Mouse (Mus musculus) intestine, postnatal 0 days (tissue): ENCODE data around the gene Pdgfa. TPM values are rescaled to one million over a fixed set of nuclear protein-coding genes. Genes with fewer than 3 reads are reported as not detected.

Source experiments
- ATAC-seq: fragments of 200-750 bp; cut with Nextera tagmentation; 2 replicates; pipeline ENCODE4 v1.8.0; 2017; ENCODE audit warnings: mild to moderate bottlenecking, moderate TSS enrichment, moderate library complexity
- H3K27ac ChIP-seq: fragments of 300-500 bp; sonication (generic); 2 replicates; pipeline ENCODE4 v1.5.1; 2014; ENCODE audit warnings: mild to moderate bottlenecking, low read depth, low read length, moderate library complexity
- H3K27me3 ChIP-seq: fragments of 300-500 bp; sonication (generic); replicated peaks from 2 replicates; pipeline ENCODE4 v1.6.1; 2014; ENCODE audit warnings: low read length, mixed read lengths; ENCODE audit not compliant: control insufficient read depth, insufficient read depth
- H3K36me3 ChIP-seq: fragments of 300-500 bp; sonication (generic); 2 replicates; pipeline ENCODE4 v1.6.1; 2014; ENCODE audit warnings: mild to moderate bottlenecking, moderate library complexity; ENCODE audit not compliant: control insufficient read depth, insufficient read depth
- H3K4me1 ChIP-seq: fragments of 300-500 bp; sonication (generic); replicated peaks from 2 replicates; pipeline ENCODE4 v1.6.1; 2014; ENCODE audit warnings: antibody characterized with exemption, low read length, mixed read lengths; ENCODE audit not compliant: control insufficient read depth, insufficient read depth
- H3K4me2 ChIP-seq: fragments of 300-500 bp; sonication (generic); replicated peaks from 2 replicates; pipeline ENCODE4 v1.6.1; 2014; ENCODE audit warnings: low read depth, mild to moderate bottlenecking, moderate library complexity
- H3K4me3 ChIP-seq: fragments of 300-500 bp; sonication (generic); 2 replicates; pipeline ENCODE4 v1.5.1; 2014; ENCODE audit warnings: low read depth, low read length
- H3K9ac ChIP-seq: fragments of 300-500 bp; sonication (generic); 2 replicates; pipeline ENCODE4 v1.6.1; 2014; ENCODE audit warnings: mild to moderate bottlenecking, low read depth, low read length
- H3K9me3 ChIP-seq: fragments of 300-500 bp; sonication (generic); 2 replicates; pipeline ENCODE4 v1.6.1; 2016; ENCODE audit warnings: mixed run types; ENCODE audit not compliant: control insufficient read depth
- CTCF ChIP-seq: sonication (generic); IDR thresholded peaks from 2 replicates; pipeline ENCODE4 v1.5.1; 2016; ENCODE audit warnings: low read depth, mild to moderate bottlenecking, control low read depth, antibody characterized with exemption, moderate library complexity
- WGBS: fragments of 180-500 bp; shearing (Covaris S2); extraction: QIAGEN DNeasy Blood & Tissue Kit; methylation state at CpG from one replicate; pipeline ENCODE4 v1.1.7; 2014; 5-methylcytosine and 5-hydroxymethylcytosine counted together
- polyA plus RNA-seq: library from polyadenylated mRNA; unstranded; fragments of >200 nt; fragmentation: Nextera tagmentation; extraction: Ambion mirVana; gene quantifications from 2 replicates; pipeline ENCODE4 v1.2.1, GENCODE M21; 2015

Gene Pdgfa
- polyA plus RNA-seq, result 64.4 and 72.0 TPM in 2 replicates

DNA sequence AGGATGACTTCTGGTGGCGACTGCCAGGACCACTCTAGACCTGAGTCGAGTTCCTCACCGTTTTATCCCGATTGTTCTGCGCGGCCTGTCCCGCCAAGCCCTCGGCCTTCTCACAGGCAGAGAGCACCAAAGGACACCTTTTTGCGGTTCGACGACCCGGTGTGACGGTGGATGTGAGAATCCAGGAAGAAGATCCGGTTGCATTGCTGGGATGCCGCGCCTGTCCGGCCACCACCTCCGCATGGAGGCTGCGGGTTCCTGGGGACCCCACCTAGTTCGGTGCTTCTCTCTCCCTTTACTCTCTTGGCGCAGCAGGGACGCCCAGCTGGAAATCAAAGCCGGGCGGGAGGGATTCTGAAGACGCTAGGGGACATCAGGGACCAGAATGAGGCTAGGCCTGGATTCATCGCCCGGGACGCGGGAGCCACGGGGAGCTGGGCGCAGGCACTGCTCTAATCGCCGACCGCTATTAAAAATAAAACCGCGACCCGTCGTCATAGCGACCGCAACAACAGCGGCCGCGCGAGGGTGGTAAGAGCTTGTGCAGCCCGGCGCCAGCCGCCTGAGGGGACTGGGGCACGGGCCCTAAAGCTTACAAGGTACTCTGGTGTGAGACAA, at the start of gene Pdgfa:
Pdgfa (minus strand) TSS at position 200 of the 618 bp plus-strand sequence.
- peak within 1 kb of the TSS; percentile 93 for H3K4me2 ChIP-seq
- H3K4me3 ChIP-seq, result peak within 1 kb of the TSS; percentile 76
- TF ChIP-seq CTCF, result peak; percentile 17; the same call in 1 of the 2 replicates
- ATAC-seq, result no peak
- 11% methylated on average over 48 of the region's 48 CpGs for WGBS
- H3K36me3 ChIP-seq, result no peaks in the 10 kb centered on the region
- H3K9me3 ChIP-seq, result no peaks in the 10 kb centered on the region
- H3K9ac ChIP-seq, result peak within 1 kb of the TSS; percentile 26; the same call in 1 of the 2 replicates
- peaks cover 15% of the 10 kb centered on the region; the same call in 1 of the 2 replicates for H3K4me1 ChIP-seq
- H3K27me3 ChIP-seq, result no peaks in the 10 kb centered on the region; the same call in 1 of the 2 replicates
- H3K27ac ChIP-seq, result peak within 1 kb of the TSS; percentile 96

DNA sequence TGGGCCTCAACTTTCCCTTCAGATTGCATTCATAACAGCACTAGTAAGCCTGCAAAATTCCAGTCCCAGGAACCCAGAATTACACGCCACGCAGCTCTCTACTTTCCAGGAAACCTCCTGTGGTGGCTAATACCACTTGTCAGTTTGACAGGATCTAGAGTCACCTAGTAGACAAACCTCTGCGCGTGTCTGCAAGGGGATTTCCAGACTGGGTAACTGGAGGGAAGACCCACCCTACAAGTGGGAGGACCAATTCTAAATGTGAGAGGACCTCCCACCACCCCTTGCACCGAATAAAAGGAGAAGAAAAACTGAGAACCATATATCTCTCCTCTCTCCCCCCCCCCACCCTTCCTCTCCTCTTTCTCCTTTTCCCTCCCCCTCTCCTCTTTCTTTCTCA, 49.5 kb upstream of the Pdgfa start:
- WGBS, result 74% methylated on average over 5 of the region's 5 CpGs

DNA sequence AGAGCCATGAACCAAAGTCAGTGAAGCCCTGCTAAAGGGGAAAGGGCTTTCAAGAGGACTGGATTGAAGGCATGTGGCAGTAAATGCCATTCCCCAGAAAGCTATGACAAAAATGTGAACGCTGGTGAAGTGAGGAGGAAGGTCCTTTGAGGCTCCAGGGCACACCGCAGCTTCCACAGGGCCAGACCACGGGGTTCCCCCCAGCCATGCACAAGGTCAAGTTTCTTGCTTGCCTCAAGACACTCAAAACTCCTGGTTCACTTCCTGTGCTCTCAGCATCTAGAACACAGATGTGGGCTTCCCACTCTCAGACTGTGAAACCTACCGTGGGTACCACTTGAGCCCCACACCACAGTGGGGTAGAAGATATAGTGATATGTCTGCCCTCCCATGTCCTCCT, 46.4 kb upstream of the Pdgfa start:
- TF ChIP-seq CTCF, result no peak
- H3K27ac ChIP-seq, result no peak overlapping the region
- H3K4me1 ChIP-seq, result no peaks in the 10 kb centered on the region
- H3K27me3 ChIP-seq, result no peaks in the 10 kb centered on the region
- H3K36me3 ChIP-seq, result no peaks in the 10 kb centered on the region
- no peak overlapping the region for H3K9ac ChIP-seq
- H3K4me3 ChIP-seq, result no peak overlapping the region
- no peak overlapping the region for H3K4me2 ChIP-seq
- H3K9me3 ChIP-seq, result no peaks in the 10 kb centered on the region
- 64% methylated on average over 4 of the region's 4 CpGs for WGBS
- ATAC-seq, result no peak

More for the DNA sequence above, 49.5 kb upstream of the Pdgfa start:
- no peaks in the 10 kb centered on the region for H3K36me3 ChIP-seq
- H3K4me3 ChIP-seq, result no peak overlapping the region
- no peaks in the 10 kb centered on the region for H3K9me3 ChIP-seq
- H3K27me3 ChIP-seq, result no peaks in the 10 kb centered on the region
- no peak for ATAC-seq
- no peak overlapping the region for H3K4me2 ChIP-seq
- no peak overlapping the region for H3K27ac ChIP-seq
- H3K9ac ChIP-seq, result no peak overlapping the region
- no peak for TF ChIP-seq CTCF
- H3K4me1 ChIP-seq, result no peaks in the 10 kb centered on the region

DNA sequence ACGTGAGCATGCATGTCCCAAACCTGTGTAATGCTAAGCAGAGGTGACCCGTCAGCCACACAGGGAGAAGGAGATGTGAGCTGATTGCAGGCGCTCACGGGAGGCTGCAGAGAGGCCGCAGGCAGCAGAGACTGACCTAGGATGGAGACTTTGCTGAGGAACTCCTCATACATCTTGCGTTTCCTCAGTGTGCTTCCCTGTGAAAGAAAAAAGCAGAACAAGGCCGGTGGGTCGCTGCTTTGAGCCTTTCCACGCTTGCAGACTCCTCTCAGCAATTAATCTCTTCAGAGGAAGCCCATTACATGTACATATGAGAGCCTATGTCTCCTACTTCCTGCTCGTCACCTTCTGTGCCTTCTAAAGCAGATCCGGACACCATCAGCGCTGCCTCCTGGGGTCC, 45.1 kb upstream of the Pdgfa start:
- Histone ChIP-seq H3K27ac (no peak overlapping the region), H3K4me3 (no peak overlapping the region), H3K27me3 (no peaks in the 10 kb centered on the region), H3K36me3 (no peaks in the 10 kb centered on the region), H3K9me3 (no peaks in the 10 kb centered on the region), H3K9ac (no peak overlapping the region), H3K4me2 (no peak overlapping the region), H3K4me1 (no peaks in the 10 kb centered on the region)
- TF ChIP-seq CTCF, result no peak
- WGBS, result 76% methylated on average over 12 of the region's 12 CpGs
- ATAC-seq, result no peak

- Histone ChIP-seq H3K27me3 (no peaks in the 10 kb centered on the region), H3K27ac (no peak overlapping the region), H3K9me3 (no peaks in the 10 kb centered on the region), H3K4me1 (no peaks in the 10 kb centered on the region), H3K4me3 (no peak overlapping the region), H3K36me3 (0 out of 2 replicates have a peak, but pooled peaks cover 4% of the 10 kb centered on the region), H3K9ac (no peak overlapping the region), H3K4me2 (no peak overlapping the region)
- TF ChIP-seq CTCF, result no peak
- ATAC-seq, result no peak
- WGBS, result 65% methylated on average over 2 of the region's 2 CpGs
These were observed 38.0 kb upstream of the Pdgfa start for GRCm38 (mm10) chr5:139035171-139035570.

DNA sequence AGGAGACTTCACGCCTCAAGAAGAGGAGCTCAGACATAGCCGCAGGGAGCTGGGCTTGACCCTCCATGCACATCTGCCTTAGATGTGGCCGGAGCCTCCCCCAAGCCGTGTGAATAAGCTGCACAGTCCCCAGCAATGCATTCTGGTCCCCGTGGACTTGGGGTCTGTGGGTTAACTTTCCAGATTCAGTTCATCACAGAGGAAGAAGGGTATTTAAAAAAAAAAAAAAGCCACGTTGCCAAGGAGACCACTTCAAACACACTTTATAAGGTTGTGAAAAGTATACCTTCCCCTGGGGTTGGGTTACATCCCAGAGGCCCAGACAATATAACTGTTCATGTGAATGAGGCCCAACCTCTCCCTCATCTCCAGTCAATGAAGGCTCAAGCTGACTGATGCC, 37.6 kb upstream of the Pdgfa start:
- ATAC-seq, result no peak
- Histone ChIP-seq H3K9ac (no peak overlapping the region), H3K4me1 (no peaks in the 10 kb centered on the region), H3K27me3 (no peaks in the 10 kb centered on the region), H3K4me3 (no peak overlapping the region), H3K4me2 (no peak overlapping the region), H3K27ac (no peak overlapping the region), H3K9me3 (no peaks in the 10 kb centered on the region), H3K36me3 (0 out of 2 replicates have a peak, but pooled peaks cover 4% of the 10 kb centered on the region)
- no peak for TF ChIP-seq CTCF
- WGBS, result 60% methylated on average over 6 of the region's 6 CpGs
